Mouse (Mus musculus): ENCODE results near the gene Cxcl10.

Cxcl10 gene

GRCm38 (mm10) chr5:92313776-92314175 is 34.9 kb downstream of the Cxcl10 start:
- DNase-seq, result no peak

GRCm38 (mm10) chr5:92312046-92312715 is 36.5 kb downstream of the Cxcl10 start:
- peak; percentile 87 for DNase-seq

- DNase-seq, result peak; percentile 89
Observed at GRCm38 (mm10) chr5:92309681-92310511, 38.8 kb downstream of the Cxcl10 start, which contains the start of gene Sdad1. Sdad1 (minus strand) TSS chr5:92310479.

GRCm38 (mm10) chr5:92304291-92304690 is 44.4 kb downstream of the Cxcl10 start:
- no peak for DNase-seq

- DNase-seq, result no peak
Observed at GRCm38 (mm10) chr5:92302149-92302840, 46.4 kb downstream of the Cxcl10 start.

All from liver (tissue).